Mouse (Mus musculus): ENCODE results near the gene Atat1. TPM values are rescaled to one million over a fixed set of nuclear protein-coding genes. Genes with fewer than 3 reads are reported as not detected.

Gene Atat1
- polyA plus RNA-seq, 1 experiment from 2014 or later, result 124 TPM

GRCm38 (mm10) chr17:35923281-35923680 lies 13.4 kb upstream of the Atat1 start:
- H3K4me1 ChIP-seq, result peaks cover 23% of the 10 kb centered on the region
- H3K4me3 ChIP-seq, result no peak overlapping the region
- H3K9me3 ChIP-seq (replicated peaks), result no peaks in the 10 kb centered on the region
- 93% methylated on average over 4 of the region's 4 CpGs for WGBS
- no peak overlapping the region for H3K27ac ChIP-seq (replicated peaks)
- no peaks in the 10 kb centered on the region for H3K27me3 ChIP-seq (ENCODE audit: low read depth, poor library complexity, severe bottlenecking)
- DNase-seq (ENCODE audit: low spot score), result no peak
- H3K36me3 ChIP-seq, result peaks cover 78% of the 10 kb centered on the region

GRCm38 (mm10) chr17:35922566-35922965 lies 12.7 kb upstream of the Atat1 start:
- no peaks in the 10 kb centered on the region for H3K9me3 ChIP-seq (replicated peaks)
- H3K36me3 ChIP-seq, result peaks cover 74% of the 10 kb centered on the region
- no peaks in the 10 kb centered on the region for H3K27me3 ChIP-seq (ENCODE audit: low read depth, poor library complexity, severe bottlenecking)
- 89% methylated on average over 3 of the region's 3 CpGs for WGBS
- no peak overlapping the region for H3K27ac ChIP-seq (replicated peaks)
- DNase-seq (ENCODE audit: low spot score), result no peak
- H3K4me3 ChIP-seq, result no peak overlapping the region
- peaks cover 23% of the 10 kb centered on the region for H3K4me1 ChIP-seq

GRCm38 (mm10) chr17:35921710-35922109 lies 11.8 kb upstream of the Atat1 start:
- peaks cover 73% of the 10 kb centered on the region for H3K36me3 ChIP-seq
- H3K4me1 ChIP-seq, result peaks cover 23% of the 10 kb centered on the region
- H3K27me3 ChIP-seq (ENCODE audit: low read depth, poor library complexity, severe bottlenecking), result no peaks in the 10 kb centered on the region
- H3K4me3 ChIP-seq, result no peak overlapping the region
- no peaks in the 10 kb centered on the region for H3K9me3 ChIP-seq (replicated peaks)
- WGBS, result 92% methylated on average over 4 of the region's 4 CpGs
- no peak for DNase-seq (ENCODE audit: low spot score)
- H3K27ac ChIP-seq (replicated peaks), result no peak overlapping the region

- Histone ChIP-seq H3K4me3 (0 out of 2 replicates have a peak overlapping the region, but pooled peaks have one; percentile 86), H3K4me1 (peaks cover 23% of the 10 kb centered on the region), H3K27ac (replicated peaks) (peak overlapping the region; percentile 97), H3K27me3 (ENCODE audit: low read depth, poor library complexity, severe bottlenecking) (no peaks in the 10 kb centered on the region), H3K9me3 (replicated peaks) (no peaks in the 10 kb centered on the region), H3K36me3 (peaks cover 66% of the 10 kb centered on the region)
- peak; percentile 45 for DNase-seq (ENCODE audit: low spot score)
- 79% methylated on average over 5 of the region's 5 CpGs for WGBS
Observed at GRCm38 (mm10) chr17:35920862-35921562, 11.1 kb upstream of the Atat1 start.

- 84% methylated on average over 1 of the region's 1 CpGs for WGBS
- Histone ChIP-seq H3K4me1 (peaks cover 26% of the 10 kb centered on the region), H3K9me3 (replicated peaks) (no peaks in the 10 kb centered on the region), H3K27ac (replicated peaks) (peak overlapping the region; percentile 97), H3K27me3 (ENCODE audit: low read depth, poor library complexity, severe bottlenecking) (no peaks in the 10 kb centered on the region), H3K4me3 (peak overlapping the region; percentile 86), H3K36me3 (peaks cover 60% of the 10 kb centered on the region)
- no peak for DNase-seq (ENCODE audit: low spot score)
Observed at GRCm38 (mm10) chr17:35920384-35920783, 10.5 kb upstream of the Atat1 start.

- Histone ChIP-seq H3K27me3 (ENCODE audit: low read depth, poor library complexity, severe bottlenecking) (no peaks in the 10 kb centered on the region), H3K4me3 (peak overlapping the region; percentile 86), H3K36me3 (peaks cover 55% of the 10 kb centered on the region), H3K4me1 (peaks cover 31% of the 10 kb centered on the region), H3K9me3 (replicated peaks) (no peaks in the 10 kb centered on the region), H3K27ac (replicated peaks) (peak overlapping the region; percentile 97)
- DNase-seq (ENCODE audit: low spot score), result no peak
- WGBS, result 67% methylated on average over 6 of the region's 6 CpGs
Observed at GRCm38 (mm10) chr17:35919864-35920301, 10.0 kb upstream of the Atat1 start.

GRCm38 (mm10) chr17:35919060-35919715 lies 9.3 kb upstream of the Atat1 start:
- H3K9me3 ChIP-seq (replicated peaks), result no peaks in the 10 kb centered on the region
- peak overlapping the region; percentile 97 for H3K27ac ChIP-seq (replicated peaks)
- H3K27me3 ChIP-seq (ENCODE audit: low read depth, poor library complexity, severe bottlenecking), result no peaks in the 10 kb centered on the region
- peak overlapping the region; percentile 86 for H3K4me3 ChIP-seq
- peaks cover 34% of the 10 kb centered on the region for H3K4me1 ChIP-seq
- peaks cover 52% of the 10 kb centered on the region for H3K36me3 ChIP-seq
- peak; percentile 90 for DNase-seq (ENCODE audit: low spot score)
- 18% methylated on average over 7 of the region's 7 CpGs for WGBS

GRCm38 (mm10) chr17:35918276-35919059 lies 8.6 kb upstream of the Atat1 start:
- peak overlapping the region; percentile 97 for H3K27ac ChIP-seq (replicated peaks)
- peaks cover 34% of the 10 kb centered on the region for H3K4me1 ChIP-seq
- no peaks in the 10 kb centered on the region for H3K27me3 ChIP-seq (ENCODE audit: low read depth, poor library complexity, severe bottlenecking)
- H3K9me3 ChIP-seq (replicated peaks), result no peaks in the 10 kb centered on the region
- peak overlapping the region; percentile 86 for H3K4me3 ChIP-seq
- under 1% methylated on average over 11 of the region's 11 CpGs for WGBS
- DNase-seq (ENCODE audit: low spot score), result peak; percentile 58
- H3K36me3 ChIP-seq, result peaks cover 52% of the 10 kb centered on the region

- under 1% methylated on average over 13 of the region's 13 CpGs for WGBS
- Histone ChIP-seq H3K9me3 (replicated peaks) (no peaks in the 10 kb centered on the region), H3K36me3 (peaks cover 53% of the 10 kb centered on the region), H3K4me1 (peaks cover 34% of the 10 kb centered on the region), H3K4me3 (peak overlapping the region; percentile 86), H3K27ac (replicated peaks) (peak overlapping the region; percentile 97), H3K27me3 (ENCODE audit: low read depth, poor library complexity, severe bottlenecking) (no peaks in the 10 kb centered on the region)
- peak; percentile 66 for DNase-seq (ENCODE audit: low spot score)
Observed at GRCm38 (mm10) chr17:35917463-35918251, 7.8 kb upstream of the Atat1 start.

GRCm38 (mm10) chr17:35917143-35917462 lies 7.2 kb upstream of the Atat1 start:
- Histone ChIP-seq H3K4me1 (peaks cover 34% of the 10 kb centered on the region), H3K9me3 (replicated peaks) (no peaks in the 10 kb centered on the region), H3K27me3 (ENCODE audit: low read depth, poor library complexity, severe bottlenecking) (no peaks in the 10 kb centered on the region), H3K4me3 (peak overlapping the region; percentile 86), H3K27ac (replicated peaks) (peak overlapping the region; percentile 97), H3K36me3 (peaks cover 53% of the 10 kb centered on the region)
- under 1% methylated on average over 8 of the region's 8 CpGs for WGBS
- no peak for DNase-seq (ENCODE audit: low spot score)

- peaks cover 34% of the 10 kb centered on the region for H3K4me1 ChIP-seq
- H3K9me3 ChIP-seq (replicated peaks), result no peaks in the 10 kb centered on the region
- H3K36me3 ChIP-seq, result peaks cover 59% of the 10 kb centered on the region
- DNase-seq (ENCODE audit: low spot score), result peak; percentile 99
- H3K4me3 ChIP-seq, result peak within 1 kb of the TSS; percentile 86
- WGBS, result under 1% methylated on average over 83 of the region's 83 CpGs
- peak within 1 kb of the TSS; percentile 97 for H3K27ac ChIP-seq (replicated peaks)
- H3K27me3 ChIP-seq (ENCODE audit: low read depth, poor library complexity, severe bottlenecking), result no peaks in the 10 kb centered on the region
Observed at GRCm38 (mm10) chr17:35916297-35917142, 6.6 kb upstream of the Atat1 start, which contains the start of the genes Mrps18b and Ppp1r10. TSS of gene Mrps18b (minus strand) at chr17:35916389. TSS of gene Ppp1r10 (plus strand) at chr17:35916434.
